Mouse (Mus musculus) CH12.LX (cell line): ENCODE data around the gene Ptprm. TPM values are rescaled to one million over a fixed set of nuclear protein-coding genes. Genes with fewer than 3 reads are reported as not detected.

Source experiments
- DNase-seq: peaks from one replicate; pipeline ENCODE4 v3.0.0-alpha.2; 2013; ENCODE audit errors: extremely low read depth
- H3K27ac ChIP-seq: 2 replicates; pipeline ENCODE4 v1.5.1; 2012; ENCODE audit warnings: low read depth, mild to moderate bottlenecking, control low read depth, moderate library complexity; ENCODE audit not compliant: insufficient read depth
- H3K27me3 ChIP-seq: replicated peaks from 2 replicates; pipeline ENCODE3; 2012; ENCODE audit warnings: inconsistent platforms
- H3K36me3 ChIP-seq, 2 experiments: replicated peaks in 1 of 2; 2 replicates each; pipeline versions ENCODE3 to v1.6.1; 2012; ENCODE audit warnings: inconsistent platforms in 1 of 2, low read length in 1 of 2, mild to moderate bottlenecking in 1 of 2, mixed read lengths in 1 of 2, moderate library complexity in 1 of 2; ENCODE audit not compliant: control insufficient read depth in 1 of 2, insufficient read depth in 1 of 2
- H3K4me1 ChIP-seq, 2 experiments: 2 replicates each; pipeline ENCODE4 v1.6.1; 2012; ENCODE audit warnings: inconsistent platforms in 1 of 2, moderate library complexity in 1 of 2; ENCODE audit not compliant: insufficient read depth in 2 of 2, control insufficient read depth in 1 of 2
- H3K4me2 ChIP-seq: 2 replicates; pipeline ENCODE4 v1.6.1; 2012; ENCODE audit warnings: low read depth, mild to moderate bottlenecking, control low read depth; ENCODE audit not compliant: poor library complexity, insufficient read depth, severe bottlenecking
- H3K4me3 ChIP-seq, 3 experiments: fragments of 150-350 bp in 1 of 3; sonication (generic) in 1 of 3; replicated peaks in 1 of 3; 2 replicates each; pipeline versions ENCODE3 to v1.5.1; 2011 to 2012; ENCODE audit warnings: low read depth in 2 of 3, low read length in 2 of 3, mild to moderate bottlenecking in 2 of 3, moderate library complexity in 2 of 3, control low read depth in 1 of 3, improper control_type of control experiment in 1 of 3, inconsistent platforms in 1 of 3, mixed read lengths in 1 of 3; ENCODE audit not compliant: poor library complexity in 1 of 3
- H3K79me2 ChIP-seq: replicated peaks from 2 replicates; pipeline ENCODE4 v1.6.1; 2012; ENCODE audit warnings: mild to moderate bottlenecking, moderate library complexity; ENCODE audit not compliant: control insufficient read depth, poor library complexity, insufficient read depth, severe bottlenecking; ENCODE audit errors: extremely low read depth
- H3K9ac ChIP-seq: 2 replicates; pipeline ENCODE4 v1.6.1; 2012; ENCODE audit warnings: low read depth, mild to moderate bottlenecking, control low read depth, moderate library complexity; ENCODE audit not compliant: insufficient read depth
- H3K9me3 ChIP-seq: replicated peaks from 2 replicates; pipeline ENCODE3; 2012; ENCODE audit warnings: low read length, inconsistent platforms, mixed read lengths
- BHLHE40 ChIP-seq: IDR thresholded peaks from 2 replicates; pipeline ENCODE4 v1.6.1; 2011; ENCODE audit warnings: mild to moderate bottlenecking, low read depth, low read length, improper control_type of control experiment
- CHD2 ChIP-seq: IDR thresholded peaks from 2 replicates; pipeline ENCODE4 v1.6.1; 2011; ENCODE audit warnings: low read length, improper control_type of control experiment
- CTCF ChIP-seq, 2 experiments: IDR thresholded peaks in 1 of 2; conservative IDR thresholded peaks in 1 of 2; 2 replicates each; pipeline ENCODE4 v1.5.1; 2011 to 2012; ENCODE audit warnings: low read depth in 2 of 2, low read length in 2 of 2, improper control_type of control experiment in 1 of 2, inconsistent platforms in 1 of 2, mild to moderate bottlenecking in 1 of 2, moderate library complexity in 1 of 2
- E2F4 ChIP-seq: IDR thresholded peaks from 2 replicates; pipeline ENCODE4 v1.6.1; 2011; ENCODE audit warnings: low read depth, low read length, improper control_type of control experiment; ENCODE audit not compliant: insufficient replicate concordance
- ELF1 ChIP-seq: IDR thresholded peaks from 2 replicates; pipeline ENCODE4 v1.6.1; 2014; ENCODE audit warnings: low read depth, mild to moderate bottlenecking, inconsistent platforms, low read length, improper control_type of control experiment
- EP300 ChIP-seq: IDR thresholded peaks from 2 replicates; pipeline ENCODE4 v1.6.1; 2011; ENCODE audit warnings: low read length, improper control_type of control experiment
- GABPA ChIP-seq: IDR thresholded peaks from 2 replicates; pipeline ENCODE4 v1.6.1; 2012; ENCODE audit warnings: low read depth, low read length, improper control_type of control experiment, inconsistent platforms; ENCODE audit not compliant: insufficient replicate concordance
- HCFC1 ChIP-seq: IDR thresholded peaks from 2 replicates; pipeline ENCODE4 v1.6.1; 2012; ENCODE audit warnings: low read depth, mild to moderate bottlenecking, inconsistent platforms, low read length, improper control_type of control experiment
- IRF4 ChIP-seq: IDR thresholded peaks from 2 replicates; pipeline ENCODE4 v1.6.1; 2014; ENCODE audit warnings: low read depth, mild to moderate bottlenecking, inconsistent platforms, low read length, improper control_type of control experiment
- JUN ChIP-seq: IDR thresholded peaks from 2 replicates; pipeline ENCODE4 v1.6.1; 2011; ENCODE audit warnings: low read depth, mild to moderate bottlenecking, low read length, improper control_type of control experiment, moderate library complexity; ENCODE audit not compliant: insufficient read depth
- JUND ChIP-seq: conservative IDR thresholded peaks from 2 replicates; pipeline ENCODE4 v1.6.1; 2011; ENCODE audit warnings: low read depth, low read length, improper control_type of control experiment
- MAFK ChIP-seq: IDR thresholded peaks from 2 replicates; pipeline ENCODE4 v1.6.1; 2011; ENCODE audit warnings: low read length, improper control_type of control experiment; ENCODE audit not compliant: insufficient replicate concordance
- MAZ ChIP-seq: IDR thresholded peaks from 2 replicates; pipeline ENCODE4 v1.6.1; 2012; ENCODE audit warnings: low read depth, mild to moderate bottlenecking, inconsistent platforms, low read length, improper control_type of control experiment, moderate library complexity
- MXI1 ChIP-seq: IDR thresholded peaks from 2 replicates; pipeline ENCODE4 v1.6.1; 2011; ENCODE audit warnings: mild to moderate bottlenecking, low read depth, low read length, improper control_type of control experiment
- MYC ChIP-seq: IDR thresholded peaks from 2 replicates; pipeline ENCODE4 v1.6.1; 2011; ENCODE audit warnings: low read depth, mild to moderate bottlenecking, improper control_type of control experiment, low read length
- NELFE ChIP-seq: IDR thresholded peaks from 2 replicates; pipeline ENCODE4 v1.6.1; 2011; ENCODE audit warnings: low read depth, low read length, improper control_type of control experiment
- PAX5 ChIP-seq: IDR thresholded peaks from 2 replicates; pipeline ENCODE4 v1.6.1; 2012; ENCODE audit warnings: low read length, inconsistent platforms, mixed read lengths
- POLR2A ChIP-seq: IDR thresholded peaks from 2 replicates; pipeline ENCODE4 v1.6.1; 2011; ENCODE audit warnings: low read depth, mild to moderate bottlenecking, improper control_type of control experiment, low read length
- SIN3A ChIP-seq: IDR thresholded peaks from 2 replicates; pipeline ENCODE4 v1.6.1; 2012; ENCODE audit warnings: low read length, improper control_type of control experiment, inconsistent platforms
- TBP ChIP-seq: conservative IDR thresholded peaks from 2 replicates; pipeline ENCODE4 v1.6.1; 2011; ENCODE audit warnings: low read depth, low read length, improper control_type of control experiment
- TCF12 ChIP-seq: IDR thresholded peaks from 2 replicates; pipeline ENCODE4 v1.6.1; 2014; ENCODE audit warnings: low read depth, mild to moderate bottlenecking, inconsistent platforms, low read length, improper control_type of control experiment
- UBTF ChIP-seq: IDR thresholded peaks from 2 replicates; pipeline ENCODE4 v1.6.1; 2012; ENCODE audit warnings: low read depth, mild to moderate bottlenecking, inconsistent platforms, low read length, improper control_type of control experiment, moderate library complexity
- USF1 ChIP-seq: IDR thresholded peaks from 2 replicates; pipeline ENCODE4 v1.6.1; 2014; ENCODE audit warnings: low read depth, mild to moderate bottlenecking, inconsistent platforms, low read length, improper control_type of control experiment
- ZC3H11A ChIP-seq: IDR thresholded peaks from 2 replicates; pipeline ENCODE4 v1.6.1; 2012; ENCODE audit warnings: low read depth, mild to moderate bottlenecking, inconsistent platforms, low read length, improper control_type of control experiment
- ZNF384 ChIP-seq: IDR thresholded peaks from 2 replicates; pipeline ENCODE4 v1.6.1; 2012; ENCODE audit warnings: low read depth, low read length, improper control_type of control experiment, inconsistent platforms
- dilution Hi-C: fragments of 300-500 bp; cut with MboI; formaldehyde crosslinking; loops from 2 replicates; pipeline ENCODE4 v1.14.3; 2020; ENCODE audit warnings: low sequenced_read_pairs; ENCODE audit not compliant: extremely low pct_unique_long_range_greater_than_20kb, extremely low pct_ligation_motif_present
- in situ Hi-C: fragments of 300-500 bp; cut with MboI; formaldehyde crosslinking; loops from 3 replicates; pipeline ENCODE4 v1.14.3; 2019; ENCODE audit warnings: low sequenced_read_pairs, low pct_ligation_motif_present, low pct_unique_long_range_greater_than_20kb, mixed read lengths
- polyA plus RNA-seq: library from polyadenylated mRNA; unstranded; fragments of >175 nt; gene quantifications from 2 replicates; pipeline ENCODE4 v1.2.1, GENCODE M21; 2012; ENCODE audit warnings: low read depth; ENCODE audit not compliant: insufficient read length
- total RNA-seq, 2 experiments: library from RNA; depleted of rRNA; stranded (reverse); fragments of 300-350 nt in 1 of 2; fragments of >200 nt in 1 of 2; gene quantifications; 2 replicates each; pipeline ENCODE4 v1.2.3; 2012 to 2014

Ptprm gene
- total and polyA plus RNA-seq, 3 experiments = not detected

DNA sequence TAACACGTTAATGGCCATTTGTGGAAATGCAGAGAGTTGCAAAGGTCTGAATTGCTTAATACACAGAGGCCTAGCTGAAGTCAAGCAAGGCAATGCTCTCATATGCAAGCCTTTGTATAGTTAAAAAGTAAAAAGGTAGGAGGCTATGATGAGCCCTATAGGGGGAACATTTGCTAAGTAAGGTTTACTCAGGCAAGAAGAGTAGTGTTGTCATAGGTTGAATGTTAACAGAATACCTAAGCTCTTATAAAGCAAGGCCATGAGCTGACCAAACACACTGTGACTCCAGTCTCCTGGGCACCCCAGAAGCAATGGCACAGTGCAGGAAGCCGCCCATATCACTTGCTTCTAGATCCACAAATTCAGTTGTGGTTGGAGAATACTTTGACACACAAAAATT is 267.4 kb downstream of the Ptprm start:
- Histone ChIP-seq H3K36me3 (no peaks in the 10 kb centered on the region), H3K4me2 (no peak overlapping the region), H3K79me2 (no peaks in the 10 kb centered on the region), H3K27me3 (no peaks in the 10 kb centered on the region), H3K4me1 (no peaks in the 10 kb centered on the region), H3K27ac (no peak overlapping the region), H3K4me3 (no peak overlapping the region), H3K9ac (no peak overlapping the region), H3K9me3 (peaks cover 81% of the 10 kb centered on the region)
- no peak for DNase-seq
- TF ChIP-seq E2F4 (no peak), PAX5 (no peak), TCF12 (no peak), TBP (no peak), GABPA (no peak), BHLHE40 (no peak), ZC3H11A (no peak), UBTF (no peak), NELFE (no peak), ZNF384 (no peak), CTCF (conservative IDR thresholded peaks at IDR 0.05 in 1 of 2, IDR thresholded peaks at IDR 0.05 in 1 of 2; ENCODE audit: low read depth in 2 of 2, low read length in 2 of 2) (no peak), CHD2 (no peak), MXI1 (no peak), JUND (no peak)
- in situ Hi-C loops (no loop called here), dilution Hi-C loops (no loop called here)

DNA sequence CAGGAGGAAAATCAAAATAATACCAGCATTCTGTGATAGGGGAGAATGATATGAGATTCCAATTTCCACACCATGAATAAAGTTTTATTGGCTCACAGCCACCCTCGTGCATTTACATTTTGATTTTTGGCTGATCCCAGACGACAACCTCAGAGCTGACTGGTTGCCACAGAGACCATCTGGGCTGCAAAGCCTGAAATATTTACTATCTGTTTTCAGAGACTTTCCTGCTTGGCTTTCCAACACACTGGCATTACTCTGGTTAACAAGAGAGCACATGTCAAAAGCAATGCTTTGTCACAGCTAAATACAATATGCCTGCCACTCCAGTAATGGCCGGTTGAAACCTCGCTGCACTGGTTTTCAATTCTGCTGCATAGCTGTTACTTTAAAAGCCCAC is 269.8 kb downstream of the Ptprm start:
- H3K36me3 ChIP-seq = no peaks in the 10 kb centered on the region
- no peaks in the 10 kb centered on the region for H3K27me3 ChIP-seq
- no peak for TF ChIP-seq ELF1
- no peak for TF ChIP-seq CTCF (conservative IDR thresholded peaks at IDR 0.05 in 1 of 2, IDR thresholded peaks at IDR 0.05 in 1 of 2; ENCODE audit: low read depth in 2 of 2, low read length in 2 of 2)
- TF ChIP-seq USF1 = no peak
- no peak for TF ChIP-seq SIN3A
- no peak for TF ChIP-seq MXI1
- no peak for TF ChIP-seq HCFC1
- no peak for TF ChIP-seq MAZ
- TF ChIP-seq JUND = no peak
- TF ChIP-seq POLR2A = no peak
- TF ChIP-seq MYC = no peak
- no peak for TF ChIP-seq MAFK
- no peak for TF ChIP-seq TBP
- no peak for TF ChIP-seq JUN
- no peak for TF ChIP-seq IRF4
- no peak for TF ChIP-seq ZNF384
- TF ChIP-seq EP300 = no peak
- H3K9ac ChIP-seq = no peak overlapping the region
- H3K79me2 ChIP-seq = no peaks in the 10 kb centered on the region
- no peak overlapping the region for H3K4me3 ChIP-seq
- dilution Hi-C loops = no loop called here
- no peaks in the 10 kb centered on the region for H3K4me1 ChIP-seq
- no peak for DNase-seq
- peaks cover 72% of the 10 kb centered on the region for H3K9me3 ChIP-seq
- in situ Hi-C loops = no loop called here
- H3K4me2 ChIP-seq = no peak overlapping the region
- no peak overlapping the region for H3K27ac ChIP-seq
